Mouse (Mus musculus) heart, postnatal 0 days (tissue): ENCODE measurements around the gene Filip1. TPM values are rescaled to one million over a fixed set of nuclear protein-coding genes. Genes with fewer than 3 reads are reported as not detected.

Source experiments
- ATAC-seq: fragments of 200-750 bp; cut with Nextera tagmentation; 2 replicates; pipeline ENCODE4 v1.8.0; 2017; ENCODE audit warnings: low read depth, moderate number of reproducible peaks, moderate library complexity; ENCODE audit not compliant: insufficient read depth
- DNase-seq: peaks from one replicate; pipeline ENCODE4 v3.0.0-alpha.2; 2016; ENCODE audit warnings: low spot score
- H3K27ac ChIP-seq: fragments of 300-500 bp; sonication (generic); 2 replicates; pipeline ENCODE4 v1.5.1; 2014; ENCODE audit warnings: low read depth, mild to moderate bottlenecking
- H3K27me3 ChIP-seq: fragments of 300-500 bp; sonication (generic); 2 replicates; pipeline ENCODE4 v1.6.1; 2014; ENCODE audit warnings: low read length, mixed read lengths; ENCODE audit not compliant: control insufficient read depth, insufficient read depth
- H3K36me3 ChIP-seq: fragments of 300-500 bp; sonication (generic); replicated peaks from 2 replicates; pipeline ENCODE4 v1.6.1; 2014; ENCODE audit warnings: low read length, mixed read lengths; ENCODE audit not compliant: control insufficient read depth, insufficient read depth
- H3K4me1 ChIP-seq: fragments of 300-500 bp; sonication (generic); 2 replicates; pipeline ENCODE4 v1.6.1; 2014; ENCODE audit warnings: antibody characterized with exemption; ENCODE audit not compliant: control insufficient read depth, insufficient read depth
- H3K4me2 ChIP-seq: fragments of 300-500 bp; sonication (generic); 2 replicates; pipeline ENCODE4 v1.6.1; 2014; ENCODE audit warnings: low read depth, mild to moderate bottlenecking, low read length, moderate library complexity
- H3K4me3 ChIP-seq: fragments of 300-500 bp; sonication (generic); 2 replicates; pipeline ENCODE4 v1.5.1; 2014; ENCODE audit warnings: low read depth, low read length
- H3K9ac ChIP-seq: fragments of 300-500 bp; sonication (generic); replicated peaks from 2 replicates; pipeline ENCODE4 v1.6.1; 2014; ENCODE audit warnings: low read depth, low read length, mixed read lengths
- H3K9me3 ChIP-seq: fragments of 300-500 bp; sonication (generic); replicated peaks from 2 replicates; pipeline ENCODE4 v1.6.1; 2016; ENCODE audit warnings: low read length; ENCODE audit not compliant: control insufficient read depth
- CTCF ChIP-seq: IDR thresholded peaks from 2 replicates; pipeline ENCODE4 v1.5.1; 2016; ENCODE audit warnings: antibody characterized with exemption, control low read depth, low read depth
- EP300 ChIP-seq: IDR thresholded peaks from 2 replicates; pipeline ENCODE4 v1.6.1; 2016; ENCODE audit warnings: antibody characterized with exemption, low read depth
- WGBS: fragments of 180-500 bp; shearing (Covaris S2); extraction: QIAGEN DNeasy Blood & Tissue Kit; methylation state at CpG from one replicate; pipeline ENCODE4 v1.1.7; 2014; 5-methylcytosine and 5-hydroxymethylcytosine counted together
- polyA plus RNA-seq: library from polyadenylated mRNA; unstranded; fragments of >200 nt; fragmentation: Nextera tagmentation; extraction: Ambion mirVana; gene quantifications from 2 replicates; pipeline ENCODE4 v1.2.1, GENCODE M21; 2015
- total RNA-seq: library from RNA; depleted of rRNA; stranded (reverse); fragments of >200 nt; gene quantifications from 2 replicates; pipeline ENCODE4 v1.2.3, GENCODE M21; 2014; ENCODE audit warnings: low replicate concordance

Gene Filip1
- total and polyA plus RNA-seq, 2 experiments from 2014 or later: 27.4 to 39.0 TPM

DNA sequence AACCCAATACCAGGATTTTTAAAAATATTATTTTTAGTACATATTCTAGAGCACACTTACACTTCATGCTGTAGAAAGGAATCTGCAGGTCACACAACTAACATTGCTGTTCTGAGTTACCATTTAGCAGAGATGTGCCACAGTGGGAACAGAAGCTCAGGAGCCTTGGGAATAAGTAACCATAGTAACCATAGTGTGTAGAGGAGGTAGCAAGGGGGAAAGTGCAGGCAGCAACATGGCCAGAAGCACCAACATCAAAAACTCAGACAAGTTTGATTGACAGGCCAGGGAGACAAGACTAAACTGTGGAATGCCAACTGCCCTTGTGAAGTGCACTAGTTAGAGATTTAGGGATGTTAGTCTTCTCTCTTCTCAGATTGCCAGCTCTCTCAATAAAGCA, 170.6 kb downstream of the Filip1 start:
- Histone ChIP-seq H3K27ac (no peak overlapping the region), H3K9ac (no peak overlapping the region), H3K4me2 (no peak overlapping the region), H3K4me3 (no peak overlapping the region), H3K9me3 (peaks cover 5% of the 10 kb centered on the region; the same call in 1 of the 2 replicates), H3K4me1 (no peaks in the 10 kb centered on the region), H3K36me3 (peaks cover 19% of the 10 kb centered on the region), H3K27me3 (no peaks in the 10 kb centered on the region)
- ATAC-seq (no peak), DNase-seq (no peak)
- TF ChIP-seq CTCF: no peak
- no peak for TF ChIP-seq EP300

- TF ChIP-seq EP300 (no peak), CTCF (no peak)
- H3K36me3 ChIP-seq: 0 out of 2 replicates have a peak, but pooled peaks cover 3% of the 10 kb centered on the region
- H3K4me2 ChIP-seq: no peak overlapping the region
- H3K27me3 ChIP-seq: no peaks in the 10 kb centered on the region
- ATAC-seq (no peak), DNase-seq (no peak)
- no peaks in the 10 kb centered on the region for H3K4me1 ChIP-seq
- WGBS: 94% methylated on average over 1 of the region's 1 CpGs
- no peak overlapping the region for H3K27ac ChIP-seq
- no peak overlapping the region for H3K9ac ChIP-seq
- H3K9me3 ChIP-seq: no peaks in the 10 kb centered on the region
- H3K4me3 ChIP-seq: no peak overlapping the region
Observed at GRCm38 (mm10) chr9:79831294-79831693, 181.4 kb downstream of the Filip1 start.

DNA sequence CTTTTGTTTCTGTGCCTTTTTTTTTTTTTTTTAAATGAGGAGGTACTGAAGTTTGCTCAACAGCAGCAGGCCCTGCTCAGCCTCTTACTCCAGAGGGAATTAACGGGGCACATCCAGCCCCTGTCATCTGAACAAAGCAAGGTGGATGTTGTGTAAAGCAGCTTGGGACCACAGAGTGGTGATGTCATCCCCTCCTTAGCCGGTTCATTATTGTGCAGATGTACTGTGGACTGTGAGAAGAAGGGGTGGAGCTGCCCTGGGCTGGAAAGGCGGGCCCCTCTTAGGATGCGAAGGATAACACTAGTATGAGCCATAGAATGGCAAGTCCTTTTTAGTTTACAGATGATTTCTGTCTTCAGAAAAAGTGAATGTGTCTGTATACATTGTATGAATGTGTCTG, 181.8 kb downstream of the Filip1 start:
- ATAC-seq (peak; percentile 63; the same call in 1 of the 2 replicates), DNase-seq (no peak)
- H3K27me3 ChIP-seq: no peaks in the 10 kb centered on the region
- H3K9ac ChIP-seq: no peak overlapping the region
- TF ChIP-seq CTCF (no peak), EP300 (no peak)
- no peak overlapping the region for H3K4me3 ChIP-seq
- H3K4me1 ChIP-seq: no peaks in the 10 kb centered on the region
- H3K4me2 ChIP-seq: no peak overlapping the region
- H3K9me3 ChIP-seq: no peaks in the 10 kb centered on the region
- H3K36me3 ChIP-seq: 0 out of 2 replicates have a peak, but pooled peaks cover 3% of the 10 kb centered on the region
- H3K27ac ChIP-seq: no peak overlapping the region
- WGBS: 40% methylated on average over 4 of the region's 4 CpGs

DNA sequence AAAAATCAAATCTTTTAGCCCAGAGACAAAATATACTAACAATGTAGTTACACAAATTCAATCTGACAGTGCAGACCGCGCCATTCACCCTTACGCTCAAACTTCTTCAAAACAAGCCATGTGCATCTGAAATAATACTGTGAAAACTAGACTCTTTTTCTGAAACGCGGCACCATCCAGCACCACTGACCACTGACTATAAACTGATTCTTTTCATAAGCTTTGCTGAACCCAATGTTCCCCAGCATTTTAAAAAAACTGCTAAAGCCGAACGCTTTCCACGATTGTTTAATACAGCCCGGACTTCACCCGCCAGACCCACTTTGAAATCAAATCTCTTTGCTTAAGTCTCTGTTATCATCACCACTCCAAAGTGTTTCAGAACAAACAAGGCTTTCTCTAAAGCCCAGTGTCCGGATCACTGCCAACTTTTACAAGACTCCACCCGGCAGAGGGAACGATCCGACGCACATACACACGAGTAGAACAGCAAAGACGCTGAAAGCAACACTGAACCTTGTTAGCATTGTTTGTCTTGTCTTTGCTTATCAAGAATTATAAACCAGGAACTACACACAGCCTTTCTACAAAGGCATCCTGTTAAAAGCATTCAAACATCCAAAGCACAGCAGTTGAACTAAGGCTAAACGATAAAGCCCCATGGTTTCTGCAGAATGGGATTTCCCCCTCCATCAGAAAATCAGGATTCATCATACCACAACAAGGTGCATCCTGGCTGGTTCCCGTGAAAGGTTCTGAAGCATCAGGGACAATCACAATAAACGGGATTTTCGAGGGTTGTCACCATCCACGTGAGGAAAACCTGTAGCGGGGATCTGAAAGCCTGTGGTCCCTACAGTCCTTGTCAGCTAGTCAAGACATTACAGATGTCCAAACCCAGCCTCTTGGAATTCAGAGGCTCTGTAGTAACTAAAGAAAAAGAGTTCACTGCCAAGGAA, 182.5 kb downstream of the Filip1 start:
- Histone ChIP-seq H3K27me3 (no peaks in the 10 kb centered on the region), H3K9ac (no peak overlapping the region), H3K4me2 (peak overlapping the region; percentile 2; the same call in 1 of the 2 replicates), H3K9me3 (no peaks in the 10 kb centered on the region), H3K27ac (no peak overlapping the region), H3K36me3 (0 out of 2 replicates have a peak, but pooled peaks cover 3% of the 10 kb centered on the region), H3K4me3 (no peak overlapping the region), H3K4me1 (no peaks in the 10 kb centered on the region)
- ATAC-seq: no peak
- WGBS: 46% methylated on average over 23 of the region's 23 CpGs
- TF ChIP-seq EP300 (no peak), CTCF (no peak)
- DNase-seq: peak; percentile 28

DNA sequence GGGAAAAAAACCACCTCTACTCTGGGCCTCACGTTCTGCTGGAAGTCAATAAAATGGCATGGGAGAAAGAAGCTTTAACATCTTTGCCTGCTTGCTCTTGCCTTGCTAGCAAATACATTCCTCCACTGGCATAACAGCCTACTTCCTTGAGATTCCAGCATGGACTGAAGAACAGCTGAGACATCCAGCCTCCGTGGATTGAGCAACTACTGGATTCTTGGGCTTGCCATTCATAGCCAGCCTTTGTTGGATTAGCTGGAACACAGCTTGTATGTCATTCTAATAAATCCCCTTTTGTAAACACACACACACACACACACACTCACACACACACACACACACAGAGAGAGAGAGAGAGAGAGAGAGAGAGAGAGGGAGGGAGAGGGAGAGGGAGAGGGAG, 185.6 kb downstream of the Filip1 start:
- no peaks in the 10 kb centered on the region for H3K27me3 ChIP-seq
- 0 out of 2 replicates have a peak, but pooled peaks cover 3% of the 10 kb centered on the region for H3K36me3 ChIP-seq
- no peak for DNase-seq
- H3K4me2 ChIP-seq: no peak overlapping the region
- WGBS: 75% methylated on average over 2 of the region's 2 CpGs
- no peak overlapping the region for H3K27ac ChIP-seq
- no peak for ATAC-seq
- TF ChIP-seq CTCF (no peak), EP300 (no peak)
- no peak overlapping the region for H3K4me3 ChIP-seq
- no peak overlapping the region for H3K9ac ChIP-seq
- H3K9me3 ChIP-seq: no peaks in the 10 kb centered on the region
- H3K4me1 ChIP-seq: no peaks in the 10 kb centered on the region

DNA sequence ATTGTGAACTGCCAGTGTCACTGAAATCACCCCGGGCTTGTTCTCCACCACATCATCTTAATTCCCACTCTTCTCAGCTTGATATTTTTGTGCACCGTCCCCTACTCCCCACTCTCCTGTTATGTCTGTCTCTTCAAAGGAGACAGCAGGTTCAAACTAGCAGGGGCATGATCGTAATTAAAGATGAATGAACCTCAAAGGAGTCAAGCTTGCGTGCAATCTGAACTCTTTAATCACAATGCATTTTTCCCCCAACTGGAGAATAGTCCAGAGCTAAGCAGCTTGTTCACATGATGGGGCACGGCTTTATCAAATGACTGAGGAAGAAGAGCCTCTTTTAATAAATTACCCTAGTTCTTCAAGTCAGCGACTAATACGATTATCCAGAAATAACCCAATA, 187.1 kb downstream of the Filip1 start:
- H3K9ac ChIP-seq: no peak overlapping the region
- 91% methylated on average over 7 of the region's 7 CpGs for WGBS

More for the DNA sequence above, 187.1 kb downstream of the Filip1 start:
- TF ChIP-seq CTCF (no peak), EP300 (no peak)
- no peak for DNase-seq
- Histone ChIP-seq H3K9me3 (no peaks in the 10 kb centered on the region), H3K4me3 (no peak overlapping the region), H3K36me3 (0 out of 2 replicates have a peak, but pooled peaks cover 3% of the 10 kb centered on the region), H3K4me1 (peaks cover 4% of the 10 kb centered on the region; the same call in 1 of the 2 replicates), H3K27ac (no peak overlapping the region), H3K4me2 (no peak overlapping the region), H3K27me3 (no peaks in the 10 kb centered on the region)
- no peak for ATAC-seq
